Mouse (Mus musculus) lung, postnatal 14 days (tissue): ENCODE measurements around the gene Farp2.
"Not testable (repeated sequence)": the region's sequence is repeated elsewhere in the genome, so short reads cannot be mapped to it uniquely, and the experiment has no call there.

Experiments
- DNase-seq: peaks from one replicate; pipeline ENCODE4 v3.0.0; 2021

Gene Farp2

DNA sequence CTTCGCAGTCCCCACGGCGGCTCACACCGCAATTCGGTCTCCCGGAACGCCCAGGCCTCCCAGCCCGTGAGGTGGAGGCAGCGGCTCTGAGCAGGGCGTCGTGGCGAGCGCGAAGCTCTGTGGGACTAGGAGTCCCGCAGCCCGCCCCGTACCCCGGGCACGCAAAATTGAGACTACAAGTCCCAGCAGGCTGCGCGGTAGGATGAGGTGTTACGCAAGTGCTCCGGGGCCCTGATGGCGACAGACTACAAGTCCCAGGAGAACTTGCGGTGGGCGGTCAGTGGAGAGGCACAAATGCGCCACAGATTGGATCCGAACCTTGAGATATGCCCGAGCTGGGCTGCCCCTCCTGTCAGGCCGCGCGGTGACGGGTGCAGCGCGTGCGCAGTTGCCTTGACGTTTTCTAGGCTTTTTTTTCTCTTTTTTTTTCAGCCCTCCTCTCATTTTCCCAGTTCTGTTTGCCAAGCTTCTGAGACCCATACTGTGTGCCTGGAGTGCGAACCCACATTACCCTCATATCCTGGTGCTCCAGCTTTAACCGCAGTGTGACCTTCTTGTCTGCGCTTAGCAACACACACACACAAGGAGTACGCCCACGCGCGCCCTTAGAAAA is 123.8 kb downstream of the Farp2 start:
- peak; percentile 98 for DNase-seq

DNA sequence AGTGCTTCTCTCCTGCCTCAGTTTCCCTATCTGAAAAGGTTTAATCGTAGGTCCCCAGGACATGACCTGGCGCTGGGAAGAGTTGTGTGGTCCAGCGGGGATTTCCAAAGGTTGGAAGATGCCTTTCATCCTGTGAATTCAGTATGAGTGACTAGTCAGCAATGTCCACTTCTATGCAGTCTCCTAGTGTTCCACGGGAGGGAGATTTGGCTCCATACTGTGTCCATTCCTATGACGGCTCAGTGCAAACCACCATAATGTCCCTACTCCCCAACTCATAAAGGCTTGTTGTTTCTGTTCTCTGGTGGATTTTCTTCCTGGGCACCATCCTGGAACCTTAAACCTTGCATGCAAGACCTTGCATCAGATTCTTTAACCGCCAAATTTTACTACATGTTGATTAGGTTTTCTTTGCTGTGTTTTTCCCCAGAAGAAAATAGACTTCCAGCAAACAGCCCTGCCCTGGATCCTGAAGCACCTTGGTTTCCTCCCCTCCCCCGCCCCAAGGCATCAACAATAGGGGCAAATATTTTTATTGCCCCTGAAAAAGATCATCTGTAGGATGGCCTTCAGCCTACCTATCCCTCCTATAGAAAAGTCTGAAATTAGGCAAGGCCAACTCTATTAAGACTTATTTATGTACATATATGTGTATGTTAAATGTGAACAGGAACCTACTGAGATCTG is 124.5 kb downstream of the Farp2 start:
- DNase-seq = no peak

DNA sequence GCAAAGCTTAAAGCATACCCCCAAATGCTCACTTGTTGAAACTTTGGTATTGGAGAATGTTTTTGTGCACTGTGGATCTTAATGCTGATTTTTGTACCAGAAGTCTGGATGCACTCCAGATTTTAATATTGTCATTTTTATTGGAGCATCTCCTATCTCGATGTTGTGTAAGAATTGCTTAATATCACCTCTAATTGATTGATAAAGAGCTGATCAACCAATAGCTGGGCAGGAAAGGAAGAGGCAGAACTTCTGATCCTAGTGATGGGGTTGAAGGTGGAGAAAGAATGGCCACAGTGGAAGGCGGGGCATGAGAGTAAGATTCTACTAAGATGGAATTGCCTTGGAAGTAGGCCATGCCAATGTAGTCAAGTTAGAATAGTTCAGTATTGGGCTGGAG is 130.1 kb downstream of the Farp2 start:
- DNase-seq = no peak

- DNase-seq = no peak
Measured at GRCm38 (mm10) chr1:93642692-93643091, 130.8 kb downstream of the Farp2 start.

DNA sequence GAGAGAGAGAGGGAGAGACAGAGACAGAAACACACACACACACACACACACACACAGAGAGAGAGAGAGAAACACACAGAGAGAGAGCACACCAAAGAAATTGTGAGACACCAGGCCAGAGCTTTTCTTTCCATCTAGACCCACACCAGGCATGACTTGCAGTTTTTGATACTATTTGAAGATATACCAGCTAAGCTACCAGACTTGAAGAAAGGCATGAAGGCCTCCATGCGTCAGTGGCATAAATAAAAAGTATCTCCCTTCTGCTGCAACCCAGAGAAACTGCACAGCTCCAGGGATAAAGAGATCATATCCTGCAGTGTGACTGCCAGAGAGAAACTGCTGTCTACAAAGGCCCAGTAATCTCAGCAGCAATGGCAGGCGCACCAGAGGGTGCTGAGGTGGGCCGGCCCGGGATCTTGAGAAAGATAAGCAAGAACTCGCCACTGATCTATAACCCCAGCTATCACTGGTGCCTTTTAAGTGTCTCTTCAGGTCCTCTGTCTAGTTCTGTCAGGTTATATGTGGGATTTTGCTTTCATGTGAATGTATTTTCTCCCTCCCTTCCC is 137.8 kb downstream of the Farp2 start:
- DNase-seq = no peak

DNA sequence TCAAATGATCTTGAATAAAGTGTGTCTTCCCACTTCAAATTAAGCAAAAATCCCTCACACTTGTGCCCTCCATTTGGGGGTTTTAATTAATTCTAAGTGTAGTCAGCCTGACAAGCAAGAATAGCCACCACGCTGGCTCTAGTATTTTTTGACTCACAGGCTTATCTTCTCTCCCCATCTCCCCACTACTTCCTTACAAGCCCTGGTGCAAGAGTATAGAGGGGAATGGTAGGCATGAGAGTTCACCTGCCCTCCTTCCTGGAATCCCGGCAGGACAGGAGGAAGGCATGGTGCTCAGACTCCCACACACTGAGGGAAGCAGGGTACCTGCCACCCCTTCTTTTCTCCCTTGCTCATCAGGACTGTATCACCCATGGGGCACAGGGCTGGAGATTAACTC is 142.4 kb downstream of the Farp2 start:
- no peak for DNase-seq

DNA sequence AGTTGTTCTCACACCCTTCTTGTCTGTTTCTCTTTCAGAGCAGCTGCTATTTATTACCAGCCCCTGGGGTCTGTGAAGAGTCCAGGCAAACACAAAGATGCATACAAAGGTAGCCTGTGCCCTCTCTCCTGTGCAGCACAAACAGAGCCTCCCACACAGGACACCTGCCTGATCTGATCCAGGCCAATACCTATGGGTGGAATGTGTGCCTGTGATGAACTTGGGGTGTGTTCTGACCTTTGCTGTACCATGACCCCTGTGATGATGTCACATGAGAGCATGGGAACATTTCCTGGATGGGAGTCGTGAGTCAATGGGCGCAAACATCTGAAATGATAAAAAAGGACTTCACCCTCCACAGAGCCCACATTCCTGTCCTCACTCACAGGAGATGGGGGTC is 142.9 kb downstream of the Farp2 start:
- DNase-seq = no peak

DNA sequence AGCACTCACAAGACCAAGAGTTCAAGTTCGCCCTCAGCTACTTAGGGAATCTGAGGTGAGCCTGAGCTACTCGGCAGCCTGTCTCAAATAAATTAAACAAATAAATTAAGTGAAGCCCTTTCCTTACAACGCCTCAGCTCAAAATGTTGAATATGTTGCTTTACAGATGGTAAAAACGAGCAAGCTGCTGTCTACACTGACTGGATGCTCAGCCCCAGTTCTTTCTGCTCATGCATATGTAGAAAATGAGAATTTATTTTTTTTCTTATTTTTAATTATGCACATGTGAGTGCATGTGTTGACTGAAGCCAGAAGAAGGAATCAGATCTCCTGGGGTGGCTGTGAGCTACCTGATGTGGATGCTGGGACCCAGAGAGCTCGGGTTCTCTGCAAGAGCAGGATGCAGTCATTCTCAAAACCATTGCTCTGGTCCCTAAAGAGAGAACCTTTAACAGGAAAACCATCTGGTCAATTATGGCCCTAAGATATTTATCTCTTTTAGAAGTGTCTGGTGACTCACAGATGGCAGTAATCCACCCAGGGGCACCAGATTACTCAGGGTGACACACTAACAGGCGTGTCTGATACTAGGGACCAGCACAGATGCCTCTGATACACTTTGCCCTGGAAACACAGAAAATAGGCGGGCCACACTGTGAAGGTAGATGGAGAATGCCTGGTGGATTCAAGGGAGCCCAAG is 144.6 kb downstream of the Farp2 start:
- DNase-seq = no peak

DNA sequence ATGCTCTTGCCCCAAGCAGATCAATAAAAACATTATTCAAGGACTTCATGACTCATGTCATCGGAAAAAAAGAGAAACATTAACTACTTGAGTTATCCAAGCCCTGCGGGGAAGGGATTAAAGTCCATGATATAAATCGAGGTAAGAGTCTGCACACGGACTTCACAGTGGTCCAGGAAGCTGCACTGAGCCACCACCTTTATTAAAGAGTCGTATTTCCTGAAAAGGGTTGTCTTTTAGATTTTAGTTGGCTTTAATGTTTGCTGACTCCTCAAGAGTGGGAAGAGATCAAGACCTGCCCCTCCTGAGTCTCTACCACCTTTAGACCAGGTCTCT is 145.1 kb downstream of the Farp2 start:
- no peak for DNase-seq

DNA sequence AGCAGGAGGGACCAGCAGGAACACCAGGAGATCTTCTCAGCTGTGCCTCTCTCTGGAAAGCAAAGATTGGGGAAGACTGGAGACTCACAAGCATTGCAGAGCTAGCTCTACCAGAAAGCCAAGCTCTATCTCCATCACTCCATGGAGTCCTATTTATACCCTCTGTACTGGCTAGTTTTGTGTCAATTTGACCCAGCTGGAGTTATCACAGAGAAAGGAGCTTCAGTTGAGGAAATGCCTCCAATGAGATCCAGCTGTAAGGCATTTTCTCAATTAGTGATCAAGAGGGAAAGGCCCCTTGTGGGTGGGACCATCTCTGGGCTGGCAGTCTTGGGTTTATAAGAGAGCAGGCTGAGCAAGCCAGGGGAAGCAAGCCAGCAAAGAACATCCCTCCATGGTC is 146.7 kb downstream of the Farp2 start, which contains the start of gene Stk25:
Gene Stk25 (minus strand): TSS at position 101 of the 400 bp plus-strand sequence.
- not testable (repeated sequence) for DNase-seq

DNA sequence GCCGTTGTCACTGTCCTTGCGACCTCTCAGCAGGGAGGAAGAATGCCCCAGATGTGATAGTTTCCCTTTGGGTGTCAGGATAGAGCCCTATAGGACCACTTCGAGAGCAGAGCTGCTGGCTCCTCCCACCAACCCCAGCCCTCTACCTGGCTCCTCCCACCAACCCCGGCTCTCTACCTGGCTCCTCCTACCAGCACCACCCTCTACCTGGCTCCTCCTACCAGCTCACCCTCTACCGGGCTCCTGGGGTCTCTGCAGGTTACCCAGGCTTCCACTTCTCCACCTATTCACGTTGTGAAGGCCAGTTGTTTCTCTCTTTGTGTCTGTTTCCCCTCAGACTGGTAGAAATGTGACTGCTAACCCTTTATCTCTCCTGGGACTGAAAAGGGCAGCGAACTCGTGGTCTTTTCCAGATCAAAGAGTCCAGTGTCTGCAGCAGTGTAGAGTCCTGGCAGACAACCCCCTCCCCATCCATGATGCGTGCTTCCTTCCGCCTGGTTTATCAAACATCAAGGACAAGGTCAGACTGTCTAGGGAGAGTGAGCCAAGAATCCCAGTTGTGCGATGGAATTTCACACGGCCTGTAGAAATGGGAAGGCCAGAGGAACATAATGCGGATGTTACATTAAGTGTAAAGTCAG is 156.0 kb downstream of the Farp2 start:
- peak; percentile 25 for DNase-seq

GRCm38 (mm10) chr1:93668791-93669548 is 157.1 kb downstream of the Farp2 start:
- peak; percentile 87 for DNase-seq

DNA sequence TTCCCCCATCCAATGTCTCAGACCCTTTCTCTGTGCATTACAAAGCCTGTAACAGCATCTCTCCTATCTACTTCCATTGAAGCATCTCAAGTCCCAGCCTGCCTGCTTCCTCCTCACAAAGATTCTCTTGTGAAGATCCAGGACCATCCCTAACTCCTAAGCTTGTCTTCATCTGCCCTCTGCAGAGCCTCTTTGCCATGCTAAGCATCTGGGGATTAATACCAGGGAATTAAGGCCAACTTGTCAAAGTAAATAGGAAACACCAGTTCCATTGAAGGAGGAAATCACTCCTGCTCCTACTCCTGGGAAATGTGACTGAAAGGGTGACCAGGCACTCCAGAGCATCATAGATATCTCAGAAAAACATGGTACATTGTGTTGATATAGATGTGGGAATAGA is 158.1 kb downstream of the Farp2 start:
- DNase-seq = no peak
